Mouse (Mus musculus) limb, embryonic 12.5 days (tissue): Measurements from ENCODE around the gene Coa7. TPM values are rescaled to one million over a fixed set of nuclear protein-coding genes. Genes with fewer than 3 reads are reported as not detected.
"Not testable (repeated sequence)": the region's sequence is repeated elsewhere in the genome, so short reads cannot be mapped to it uniquely, and the experiment has no call there.

Experiments
- ATAC-seq: fragments of 200-750 bp; cut with Nextera tagmentation; 2 replicates; pipeline ENCODE4 v1.8.0; 2017; ENCODE audit warnings: low read depth, moderate TSS enrichment; ENCODE audit not compliant: insufficient number of reproducible peaks, insufficient read depth, low FRiP score, low TSS enrichment
- H3K27ac ChIP-seq: fragments of 300-500 bp; sonication (generic); 2 replicates; pipeline ENCODE4 v1.5.1; 2016; ENCODE audit warnings: mild to moderate bottlenecking, moderate library complexity
- H3K27me3 ChIP-seq: fragments of 300-500 bp; sonication (generic); 2 replicates; pipeline ENCODE4 v1.6.1; 2016; ENCODE audit warnings: mild to moderate bottlenecking, moderate library complexity
- H3K36me3 ChIP-seq: fragments of 300-500 bp; sonication (generic); 2 replicates; pipeline ENCODE4 v1.6.1; 2016; ENCODE audit warnings: mild to moderate bottlenecking, moderate library complexity
- H3K4me1 ChIP-seq: fragments of 300-500 bp; sonication (generic); replicated peaks from 2 replicates; pipeline ENCODE4 v1.6.1; 2016
- H3K4me2 ChIP-seq: fragments of 300-500 bp; sonication (generic); 2 replicates; pipeline ENCODE4 v1.6.1; 2016; ENCODE audit warnings: mild to moderate bottlenecking, moderate library complexity
- H3K4me3 ChIP-seq: fragments of 300-500 bp; sonication (generic); replicated peaks from 2 replicates; pipeline ENCODE4 v1.5.1; 2016; ENCODE audit warnings: mild to moderate bottlenecking
- H3K9ac ChIP-seq: fragments of 300-500 bp; sonication (generic); replicated peaks from 2 replicates; pipeline ENCODE4 v1.6.1; 2016; ENCODE audit warnings: mild to moderate bottlenecking, moderate library complexity
- H3K9me3 ChIP-seq: fragments of 300-500 bp; sonication (generic); 2 replicates; pipeline ENCODE4 v1.6.1; 2016; ENCODE audit warnings: mild to moderate bottlenecking, moderate library complexity
- WGBS: fragments of 180-500 bp; shearing (Covaris S2); methylation state at CpG from one replicate; pipeline ENCODE4 v1.1.7; 2016; 5-methylcytosine and 5-hydroxymethylcytosine counted together
- polyA plus RNA-seq: library from polyadenylated mRNA; unstranded; fragments of >200 nt; fragmentation: Nextera tagmentation; extraction: Ambion mirVana; gene quantifications from 2 replicates; pipeline ENCODE4 v1.2.1, GENCODE M21; 2016

Gene Coa7
- polyA plus RNA-seq, 1 experiment from 2014 or later = 50.4 TPM

DNA sequence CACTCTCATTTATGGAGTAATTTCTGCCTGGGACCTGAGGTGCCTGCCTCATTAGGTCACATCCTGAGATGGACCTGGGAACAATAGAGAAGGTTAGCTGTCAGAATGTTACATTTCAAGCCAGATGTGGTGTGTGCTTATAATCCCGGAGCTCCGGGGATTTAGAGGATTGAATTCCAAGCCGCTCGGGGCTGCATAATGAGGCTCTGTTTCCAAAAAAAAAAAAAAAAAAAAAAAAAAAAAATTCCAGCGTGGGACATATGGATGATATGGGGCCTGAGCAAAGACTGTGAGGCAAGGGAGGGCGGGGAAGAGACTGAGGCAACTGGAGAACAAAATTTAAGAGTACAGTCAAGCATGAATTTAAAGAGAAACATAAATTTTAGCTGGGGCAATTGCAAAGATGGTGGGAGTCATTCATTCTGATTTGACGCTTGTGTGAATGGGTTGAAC, 16.7 kb downstream of the Coa7 start:
- H3K36me3 ChIP-seq = 0 out of 2 replicates have a peak, but pooled peaks cover 11% of the 10 kb centered on the region
- peaks cover 57% of the 10 kb centered on the region for H3K4me1 ChIP-seq
- no peaks in the 10 kb centered on the region for H3K9me3 ChIP-seq
- no peak overlapping the region for H3K9ac ChIP-seq
- H3K4me2 ChIP-seq = no peak overlapping the region; the same call in 1 of the 2 replicates
- no peaks in the 10 kb centered on the region for H3K27me3 ChIP-seq
- peak; percentile 38; the same call in 1 of the 2 replicates for ATAC-seq
- no peak overlapping the region for H3K4me3 ChIP-seq
- peak overlapping the region; percentile 93 for H3K27ac ChIP-seq
- 9% methylated on average over 7 of the region's 7 CpGs for WGBS

- no peak overlapping the region for H3K9ac ChIP-seq
- peaks cover 69% of the 10 kb centered on the region for H3K4me1 ChIP-seq
- no peaks in the 10 kb centered on the region for H3K27me3 ChIP-seq
- no peak for ATAC-seq
- H3K4me3 ChIP-seq = no peak overlapping the region
- no peaks in the 10 kb centered on the region for H3K9me3 ChIP-seq
- 27% methylated on average over 5 of the region's 5 CpGs for WGBS
- H3K27ac ChIP-seq = peak overlapping the region; percentile 93
- no peak overlapping the region for H3K4me2 ChIP-seq
- H3K36me3 ChIP-seq = 0 out of 2 replicates have a peak, but pooled peaks cover 5% of the 10 kb centered on the region
These were observed 17.9 kb downstream of the Coa7 start for GRCm38 (mm10) chr4:108345826-108346225.

DNA sequence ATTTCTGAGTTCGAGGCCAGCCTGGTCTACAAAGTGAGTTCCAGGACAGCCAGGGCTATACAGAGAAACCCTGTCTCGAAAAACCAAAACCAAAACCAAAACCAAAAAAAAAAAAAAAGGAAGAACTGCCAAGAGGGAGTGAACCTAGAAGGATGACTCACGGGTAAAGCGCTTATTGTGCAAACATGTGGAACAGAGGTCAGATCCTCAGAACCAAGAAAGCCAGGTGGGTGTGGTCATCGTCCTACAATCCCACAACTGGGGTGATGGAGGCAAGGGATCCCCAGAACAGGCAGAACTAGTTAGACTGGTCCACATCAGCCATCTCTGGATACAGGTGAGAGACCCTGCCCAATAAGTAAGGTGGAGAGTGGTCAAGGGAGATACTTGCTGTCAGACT, 19.2 kb downstream of the Coa7 start:
- ATAC-seq = no peak
- 88% methylated on average over 5 of the region's 5 CpGs for WGBS
- Histone ChIP-seq H3K4me2 (no peak overlapping the region), H3K27ac (peak overlapping the region; percentile 96), H3K9ac (no peak overlapping the region), H3K9me3 (no peaks in the 10 kb centered on the region), H3K36me3 (no peaks in the 10 kb centered on the region), H3K4me1 (peaks cover 78% of the 10 kb centered on the region), H3K4me3 (no peak overlapping the region), H3K27me3 (no peaks in the 10 kb centered on the region)

- H3K27ac ChIP-seq = peak overlapping the region; percentile 96
- 12% methylated on average over 5 of the region's 5 CpGs for WGBS
- H3K4me3 ChIP-seq = no peak overlapping the region
- peaks cover 78% of the 10 kb centered on the region for H3K4me1 ChIP-seq
- no peak overlapping the region for H3K9ac ChIP-seq
- H3K9me3 ChIP-seq = no peaks in the 10 kb centered on the region
- peak; percentile 32 for ATAC-seq
- H3K36me3 ChIP-seq = no peaks in the 10 kb centered on the region
- no peaks in the 10 kb centered on the region for H3K27me3 ChIP-seq
- 0 out of 2 replicates have a peak overlapping the region, but pooled peaks have one; percentile 1 for H3K4me2 ChIP-seq
These were observed 20.4 kb downstream of the Coa7 start for GRCm38 (mm10) chr4:108348256-108348875.

- peaks cover 73% of the 10 kb centered on the region for H3K4me1 ChIP-seq
- no peaks in the 10 kb centered on the region for H3K36me3 ChIP-seq
- H3K4me2 ChIP-seq = no peak overlapping the region
- ATAC-seq = no peak
- H3K9ac ChIP-seq = no peak overlapping the region
- H3K27ac ChIP-seq = peak overlapping the region; percentile 96
- H3K4me3 ChIP-seq = no peak overlapping the region
- no peaks in the 10 kb centered on the region for H3K27me3 ChIP-seq
- WGBS = 49% methylated on average over 3 of the region's 3 CpGs
- no peaks in the 10 kb centered on the region for H3K9me3 ChIP-seq
These were observed 21.1 kb downstream of the Coa7 start for GRCm38 (mm10) chr4:108349064-108349463.

- no peaks in the 10 kb centered on the region for H3K36me3 ChIP-seq
- no peak overlapping the region for H3K9ac ChIP-seq
- 4% methylated on average over 8 of the region's 8 CpGs for WGBS
- no peaks in the 10 kb centered on the region for H3K9me3 ChIP-seq
- H3K27me3 ChIP-seq = no peaks in the 10 kb centered on the region
- H3K4me2 ChIP-seq = peak overlapping the region; percentile 28
- no peak for ATAC-seq
- H3K4me1 ChIP-seq = peaks cover 71% of the 10 kb centered on the region
- peak overlapping the region; percentile 96 for H3K27ac ChIP-seq
- H3K4me3 ChIP-seq = no peak overlapping the region
These were observed 22.1 kb downstream of the Coa7 start for GRCm38 (mm10) chr4:108349836-108350547.

DNA sequence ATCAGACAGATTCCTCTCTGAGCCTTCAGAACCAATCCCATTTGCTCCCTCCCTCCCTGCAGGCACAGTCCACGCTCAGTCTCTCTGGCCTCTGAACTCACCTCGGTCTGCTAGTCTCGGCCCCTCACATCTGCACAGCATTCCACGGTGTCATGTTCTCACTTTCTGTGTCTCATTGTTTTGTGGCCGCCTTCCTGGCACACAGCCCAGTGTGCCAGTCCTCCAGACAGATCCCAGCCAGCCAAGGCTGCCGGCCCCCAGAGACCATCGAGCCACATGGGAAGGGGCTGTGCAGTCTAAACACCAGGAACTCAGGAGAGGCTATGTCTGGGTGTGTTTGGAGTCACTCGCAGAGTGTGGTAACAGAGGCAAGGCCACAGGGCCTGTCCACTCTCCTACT, 22.9 kb downstream of the Coa7 start:
- peak overlapping the region; percentile 96 for H3K27ac ChIP-seq
- no peak overlapping the region for H3K4me3 ChIP-seq
- WGBS = 2% methylated on average over 8 of the region's 8 CpGs
- peak; percentile 83 for ATAC-seq
- no peaks in the 10 kb centered on the region for H3K36me3 ChIP-seq
- H3K4me1 ChIP-seq = peaks cover 71% of the 10 kb centered on the region
- H3K4me2 ChIP-seq = peak overlapping the region; percentile 28
- no peak overlapping the region for H3K9ac ChIP-seq
- no peaks in the 10 kb centered on the region for H3K27me3 ChIP-seq
- H3K9me3 ChIP-seq = no peaks in the 10 kb centered on the region

GRCm38 (mm10) chr4:108353591-108353990, 25.7 kb downstream of the Coa7 start:
- ATAC-seq, H3K27ac ChIP-seq: not testable (repeated sequence)
- peaks cover 65% of the 10 kb centered on the region for H3K4me1 ChIP-seq

GRCm38 (mm10) chr4:108357458-108357857, 29.5 kb downstream of the Coa7 start:
- WGBS = 95% methylated on average over 8 of the region's 8 CpGs
- no peaks in the 10 kb centered on the region for H3K36me3 ChIP-seq
- H3K4me1 ChIP-seq = peaks cover 72% of the 10 kb centered on the region
- H3K4me3 ChIP-seq = no peak overlapping the region
- H3K4me2 ChIP-seq = no peak overlapping the region
- no peak overlapping the region for H3K27ac ChIP-seq
- H3K9me3 ChIP-seq = no peaks in the 10 kb centered on the region
- H3K9ac ChIP-seq = no peak overlapping the region
- no peak for ATAC-seq
- H3K27me3 ChIP-seq = no peaks in the 10 kb centered on the region

More at GRCm38 (mm10) chr4:108353591-108353990, 25.7 kb downstream of the Coa7 start:
- H3K9me3 ChIP-seq, H3K4me2 ChIP-seq, H3K27me3 ChIP-seq, H3K9ac ChIP-seq, H3K36me3 ChIP-seq, H3K4me3 ChIP-seq: not testable (repeated sequence)

GRCm38 (mm10) chr4:108358498-108358897, 30.6 kb downstream of the Coa7 start:
- Histone ChIP-seq H3K27ac (peak overlapping the region; percentile 98), H3K4me1 (peaks cover 82% of the 10 kb centered on the region), H3K9me3 (no peaks in the 10 kb centered on the region), H3K4me2 (no peak overlapping the region), H3K9ac (no peak overlapping the region), H3K27me3 (no peaks in the 10 kb centered on the region), H3K4me3 (no peak overlapping the region), H3K36me3 (no peaks in the 10 kb centered on the region)
- WGBS = 16% methylated on average over 4 of the region's 4 CpGs
- no peak for ATAC-seq

- WGBS = 5% methylated on average over 28 of the region's 28 CpGs
- Histone ChIP-seq H3K27me3 (no peaks in the 10 kb centered on the region), H3K27ac (peak overlapping the region; percentile 98), H3K4me3 (peak overlapping the region; percentile 18; the same call in 1 of the 2 replicates), H3K36me3 (no peaks in the 10 kb centered on the region), H3K9me3 (no peaks in the 10 kb centered on the region), H3K4me2 (peak overlapping the region; percentile 42), H3K4me1 (peaks cover 81% of the 10 kb centered on the region), H3K9ac (no peak overlapping the region)
- 0 out of 2 replicates have a peak, but pooled peaks have one; percentile 6 for ATAC-seq
These were observed 32.5 kb downstream of the Coa7 start for GRCm38 (mm10) chr4:108360136-108361055.
